Mouse (Mus musculus) cerebellum, adult 18-20 months (tissue): ENCODE results near the gene Upp2.

Source experiments
- DNase-seq, 2 experiments: peaks; one replicate each; pipeline ENCODE4 v3.0.0; 2021

Gene Upp2

DNA sequence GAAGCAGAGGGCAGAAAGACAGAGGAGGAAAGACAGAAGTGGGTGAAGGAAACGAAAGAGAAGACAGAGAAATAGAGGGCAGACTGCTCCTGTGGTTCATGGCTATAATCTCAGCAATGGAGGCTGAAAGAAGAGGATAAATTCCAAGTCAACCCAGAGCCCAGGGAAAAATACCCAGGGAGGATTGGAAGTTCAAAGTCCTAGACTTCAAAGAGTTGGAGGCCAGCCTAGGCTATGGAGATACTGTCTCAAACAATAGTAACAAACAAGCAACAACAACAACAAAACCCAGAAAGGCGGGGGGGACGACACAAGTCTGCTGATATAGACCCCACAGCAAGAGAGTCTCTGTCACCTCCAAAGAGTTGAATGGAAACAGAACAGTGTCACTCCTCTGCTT, 14.8 kb upstream of the Upp2 start:
- no peak for DNase-seq

DNA sequence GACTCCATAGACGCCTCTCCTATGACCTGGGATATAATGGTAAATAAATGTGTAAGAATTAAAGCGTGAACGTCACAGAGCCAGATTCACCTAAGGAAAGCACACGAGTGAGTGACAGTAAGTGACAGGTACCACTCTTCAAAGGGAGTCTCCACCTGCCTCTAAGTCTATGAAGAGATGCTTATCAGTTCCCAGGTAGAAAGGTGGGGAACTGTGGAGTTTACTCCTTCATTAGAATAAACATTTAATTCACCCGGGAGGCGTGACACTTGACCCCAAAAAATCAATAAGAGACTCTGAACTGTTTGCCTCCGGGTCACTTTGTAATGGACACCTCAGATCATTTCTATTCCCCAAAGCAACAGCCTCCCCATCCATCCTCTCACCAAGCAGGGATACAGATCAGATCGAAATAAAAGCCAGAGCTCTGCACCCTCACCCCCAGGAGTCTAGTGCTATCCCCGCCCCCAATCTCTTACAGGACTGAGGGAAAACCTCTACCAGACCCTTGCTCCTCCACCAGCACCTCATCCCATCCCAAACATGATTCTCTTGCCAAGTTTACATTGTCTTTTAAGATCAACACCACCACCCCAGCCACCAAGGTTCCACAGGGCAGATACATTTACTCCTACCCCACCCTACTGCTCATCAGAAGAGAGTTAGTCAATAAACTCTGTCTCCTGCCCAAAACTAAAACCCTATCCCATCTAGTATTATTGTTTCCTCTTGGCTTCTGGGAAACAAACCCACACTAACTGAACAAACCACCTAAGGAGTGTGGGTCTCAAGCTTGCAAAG, 9.9 kb upstream of the Upp2 start:
- no peak for DNase-seq

DNA sequence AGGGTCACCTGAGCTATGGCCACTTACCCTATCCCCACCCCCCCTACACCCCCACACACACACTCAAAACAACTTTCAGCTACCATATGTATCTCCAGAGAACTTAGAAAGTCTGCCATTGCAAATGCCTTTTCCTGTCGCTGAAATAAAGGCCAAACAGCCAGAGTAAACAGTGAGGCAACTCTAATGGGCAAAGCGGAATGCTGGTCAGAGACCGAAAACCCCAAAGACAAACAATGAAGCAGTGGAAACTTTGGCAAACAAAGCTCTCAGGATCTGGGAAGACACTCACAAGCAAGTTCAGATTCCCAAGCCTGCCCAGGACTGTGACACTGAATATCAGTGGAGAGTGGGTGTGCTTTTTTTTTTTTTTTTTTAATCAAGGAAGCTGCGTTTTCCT, 5.0 kb upstream of the Upp2 start:
- no peak for DNase-seq

- peak; percentile 64 to 68 for DNase-seq
Observed at GRCm38 (mm10) chr2:58565267-58565666, 1.8 kb upstream of the Upp2 start.

DNA sequence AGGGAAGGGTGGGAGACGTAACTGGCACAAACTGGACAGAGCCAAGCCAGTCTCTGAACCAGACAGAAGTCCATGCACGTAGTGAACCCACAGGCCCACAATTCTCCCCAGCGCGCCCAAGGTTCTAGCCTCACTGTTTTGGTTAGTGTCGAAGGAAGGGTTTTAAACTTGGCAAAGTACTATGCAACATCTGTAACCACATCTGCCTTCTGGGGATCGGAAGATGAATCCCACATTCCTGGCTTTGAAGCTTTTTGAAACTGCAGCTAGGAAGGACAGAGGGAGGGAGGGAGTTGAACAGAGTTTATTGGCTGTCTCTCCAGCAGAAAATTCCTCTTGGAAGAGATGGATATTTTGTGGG, 1.1 kb upstream of the Upp2 start:
- peak; percentile 32 to 35 for DNase-seq

GRCm38 (mm10) chr2:58566410-58567065, 560 bp upstream of the Upp2 start:
- DNase-seq, result peak; percentile 70 to 80

DNA sequence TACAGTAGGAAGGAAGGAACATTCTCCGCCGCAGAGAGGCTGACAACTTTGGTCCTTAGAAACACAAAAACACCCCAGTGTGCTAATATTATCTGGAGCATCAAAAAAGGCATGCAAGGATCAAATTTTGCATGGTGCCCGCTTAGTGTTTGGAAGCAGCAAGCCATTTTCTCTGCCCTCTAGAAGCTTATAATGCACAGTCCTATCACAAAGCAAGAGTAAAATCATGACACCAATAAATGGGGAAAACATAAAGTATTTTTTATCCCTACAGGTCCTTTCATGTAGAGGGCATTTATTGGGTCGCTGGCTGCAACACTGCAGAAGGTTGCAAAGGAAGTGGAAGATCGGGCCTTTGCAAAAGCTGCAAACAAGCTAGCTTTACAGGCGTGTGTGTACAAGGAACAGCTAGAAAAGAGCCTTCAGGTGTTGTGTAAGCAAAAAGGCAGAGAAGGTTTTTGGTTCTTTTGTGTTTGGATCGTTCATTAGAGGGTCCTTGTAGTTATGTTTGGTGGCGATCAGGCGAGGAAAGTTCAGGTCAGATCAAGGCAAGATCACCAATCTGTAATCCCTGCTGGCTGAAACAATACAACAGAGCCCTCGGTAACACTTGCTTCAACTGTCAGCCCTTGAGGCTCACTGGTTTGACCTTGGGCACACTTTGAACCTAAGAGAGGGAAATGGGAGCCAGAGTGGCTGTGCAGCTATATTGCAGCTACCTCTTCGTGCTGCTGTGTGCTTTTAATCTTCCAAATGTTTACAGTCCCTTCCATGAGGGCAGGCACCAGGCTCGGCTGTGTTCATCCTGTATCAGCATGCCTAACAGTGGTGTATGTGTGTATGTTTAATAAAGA, 995 bp downstream of the Upp2 start:
- peak; percentile 26 to 47 for DNase-seq

DNA sequence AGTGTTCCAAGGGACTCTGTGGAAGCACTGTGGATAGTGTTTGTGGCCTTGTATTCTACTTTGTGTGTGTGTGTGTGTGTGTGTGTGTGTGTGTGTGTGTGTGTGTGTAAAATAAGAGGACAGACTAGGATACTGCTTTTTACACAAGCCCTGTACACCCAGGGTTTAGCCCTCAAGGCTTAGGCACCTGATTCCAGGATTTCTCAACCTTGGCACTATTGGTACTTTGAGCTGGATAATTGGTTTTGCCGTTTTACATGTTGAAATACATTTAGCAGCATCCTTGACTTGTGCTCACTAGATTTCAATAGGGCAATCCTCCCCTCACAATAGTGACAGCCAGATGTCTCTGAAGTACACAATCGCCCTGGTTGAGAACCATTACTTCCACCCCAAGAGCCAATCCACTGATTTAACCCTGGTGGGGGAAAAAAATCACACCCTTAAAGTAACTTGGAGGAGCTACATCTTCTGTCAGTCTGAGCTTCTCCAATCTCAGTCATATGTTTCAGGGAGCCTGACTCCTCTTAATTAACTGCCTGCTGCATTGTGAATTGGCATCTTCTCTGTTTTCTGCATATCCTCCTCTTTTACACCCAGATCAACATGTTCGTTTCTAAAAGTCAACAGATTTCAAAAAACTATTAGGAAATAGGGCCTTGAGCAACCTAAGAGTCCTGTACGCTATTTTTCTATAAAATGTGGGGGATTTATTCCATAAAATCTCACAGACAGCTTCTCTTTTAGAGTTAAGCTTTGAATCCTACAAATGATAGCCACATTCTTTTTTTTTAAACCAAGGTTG, 1.9 kb downstream of the Upp2 start:
- DNase-seq, result no peak

DNA sequence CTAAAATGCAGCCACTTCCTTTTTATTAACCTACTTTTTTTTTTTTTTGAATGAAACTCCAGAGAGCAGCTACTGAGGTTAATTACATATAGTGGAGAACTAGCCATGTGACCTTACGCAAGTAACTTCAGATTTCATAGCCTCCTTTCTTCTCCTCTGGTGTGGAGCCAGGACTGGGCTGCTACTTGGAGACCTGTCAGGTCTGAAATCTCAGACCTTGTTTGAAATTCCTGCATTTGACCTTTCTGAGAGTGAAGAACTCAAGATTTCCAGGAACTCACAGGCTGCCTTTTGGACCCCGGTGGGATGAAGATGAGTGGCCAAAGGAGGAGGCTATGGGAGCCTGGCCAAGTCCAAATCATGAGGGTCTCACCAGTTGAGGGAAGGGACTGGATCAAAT, 7.1 kb downstream of the Upp2 start:
- DNase-seq, result no peak

- no peak for DNase-seq
Observed at GRCm38 (mm10) chr2:58586311-58586710, 19.2 kb downstream of the Upp2 start.

DNA sequence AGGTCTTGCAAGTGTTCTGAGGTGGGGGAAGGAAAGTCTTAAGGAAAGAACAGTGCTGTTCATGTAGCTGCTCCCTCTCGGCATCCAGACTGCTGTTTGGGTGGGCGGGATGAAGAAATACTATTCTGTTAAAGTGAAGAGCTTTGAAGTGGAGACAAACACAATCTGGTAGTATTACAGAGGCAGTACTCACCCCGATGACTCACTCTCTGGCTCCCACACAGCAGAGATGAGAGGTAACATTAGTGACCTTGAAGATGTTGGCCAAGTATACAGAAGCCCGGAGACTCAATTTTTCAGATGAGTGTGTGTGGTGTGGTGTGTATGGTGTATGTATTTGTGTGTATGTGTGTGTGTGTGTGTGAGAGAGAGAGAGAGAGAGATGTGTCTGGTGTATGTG, 22.5 kb downstream of the Upp2 start:
- no peak for DNase-seq

DNA sequence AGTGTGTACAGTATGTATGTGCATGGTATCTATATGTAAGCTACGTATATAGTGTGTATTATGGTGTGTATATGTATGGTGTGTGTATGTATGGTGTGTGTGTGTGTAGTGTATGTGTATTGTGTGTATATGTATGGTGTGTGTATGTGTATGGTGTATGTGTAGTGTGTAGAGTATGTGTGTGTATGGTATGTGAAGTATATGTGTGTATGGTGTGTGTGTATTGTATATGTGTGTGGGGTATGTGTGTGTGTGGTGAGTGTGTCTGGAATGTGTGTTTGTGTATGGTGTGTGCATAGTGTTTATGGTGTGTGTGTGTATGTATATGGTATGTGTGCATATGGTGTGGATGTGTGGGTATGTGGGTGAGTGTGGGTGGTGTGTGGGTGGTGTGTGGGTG, 23.0 kb downstream of the Upp2 start:
- no peak for DNase-seq

- DNase-seq, result no peak
Observed at GRCm38 (mm10) chr2:58595350-58595749, 28.3 kb downstream of the Upp2 start.

DNA sequence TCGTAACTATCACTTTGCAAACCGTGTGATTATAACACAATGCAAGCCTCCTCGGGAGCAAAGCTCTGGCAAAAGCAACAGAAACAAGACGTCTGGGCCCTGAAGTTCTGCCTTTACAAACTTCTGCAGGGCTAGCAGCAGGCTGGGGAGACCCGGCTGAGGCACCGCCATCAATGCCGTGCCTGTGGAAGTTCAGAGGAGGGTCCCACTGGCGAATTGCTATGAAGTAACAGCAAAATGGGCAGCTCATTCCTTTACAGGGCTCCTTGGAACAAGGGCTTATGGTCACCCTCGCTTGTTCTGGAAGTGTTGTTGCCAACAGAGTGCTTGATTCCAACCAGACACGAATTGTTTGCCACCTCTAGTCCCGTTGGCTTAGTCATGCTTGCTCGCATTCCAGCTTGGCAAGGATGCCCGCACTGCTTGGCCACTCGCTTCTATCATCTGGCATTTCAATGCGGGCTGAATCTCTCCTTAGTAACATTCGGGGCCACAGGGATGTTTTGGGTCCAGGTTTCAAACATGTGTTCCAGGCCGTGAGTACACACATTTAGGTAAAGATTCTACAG, 29.8 kb downstream of the Upp2 start:
- peak; percentile 80 to 89 for DNase-seq

GRCm38 (mm10) chr2:58597556-58597955, 30.5 kb downstream of the Upp2 start:
- DNase-seq, result peak; percentile 27 to 32

GRCm38 (mm10) chr2:58599639-58600038, 32.5 kb downstream of the Upp2 start:
- no peak for DNase-seq

DNA sequence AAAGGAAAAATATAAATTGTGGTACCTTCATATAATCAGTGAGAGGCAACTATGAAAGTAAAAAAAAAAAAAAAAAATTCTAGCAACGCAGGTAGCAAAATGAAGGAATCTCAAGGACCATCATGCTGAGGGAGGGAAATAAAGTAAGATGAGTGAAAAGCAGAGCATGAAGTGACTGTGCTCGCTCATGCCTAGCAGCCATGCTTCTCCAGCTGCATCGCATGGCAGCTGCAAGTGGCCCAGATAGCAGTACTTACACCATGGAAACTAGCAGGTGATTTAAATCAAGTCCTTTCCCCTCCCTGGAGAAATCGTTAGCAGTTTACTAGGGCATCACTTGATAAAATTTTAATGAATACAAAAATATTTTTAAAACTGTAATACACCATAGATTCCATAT, 34.3 kb downstream of the Upp2 start:
- DNase-seq, result no peak

DNA sequence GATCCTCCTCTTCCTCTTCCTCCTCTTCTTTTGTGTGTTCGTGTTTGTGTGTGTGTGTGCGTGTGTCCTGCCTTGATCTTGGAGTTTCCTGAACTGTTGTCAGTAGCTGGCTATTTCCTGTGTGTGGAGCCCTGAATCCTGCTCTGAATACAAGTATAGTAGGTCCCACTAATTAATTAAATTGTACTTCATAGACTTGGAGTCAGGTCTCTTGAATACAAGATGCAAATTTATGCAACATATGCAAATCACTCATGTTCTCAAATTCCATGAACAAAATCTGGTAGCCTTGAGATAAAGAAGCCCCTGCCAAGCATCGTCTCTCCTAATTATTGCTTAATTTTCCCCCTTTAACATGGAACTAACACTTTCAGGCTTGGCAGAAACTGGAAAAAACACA, 36.3 kb downstream of the Upp2 start:
- DNase-seq, result no peak

DNA sequence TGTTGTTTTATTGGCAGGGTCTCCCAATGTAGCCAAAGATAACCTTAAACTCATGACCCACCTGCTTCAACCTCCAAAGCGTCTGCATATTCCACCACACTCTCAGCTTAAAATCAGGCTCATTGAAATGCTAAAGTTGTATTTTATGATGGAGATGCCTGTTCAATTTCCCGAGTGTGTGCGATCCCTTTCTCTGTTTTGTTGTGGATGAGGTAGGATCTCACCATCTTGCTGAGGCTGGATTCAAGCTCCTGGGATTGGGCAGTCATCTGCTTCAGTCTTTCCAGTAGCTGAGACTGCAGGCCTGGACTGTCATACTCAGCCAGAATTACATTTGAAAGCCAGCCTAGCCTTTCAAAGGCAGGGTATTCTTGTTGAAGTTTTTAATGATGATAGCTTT, 37.7 kb downstream of the Upp2 start:
- no peak for DNase-seq

GRCm38 (mm10) chr2:58613720-58614119, 46.6 kb downstream of the Upp2 start:
- DNase-seq, result peak; percentile 19 to 28

DNA sequence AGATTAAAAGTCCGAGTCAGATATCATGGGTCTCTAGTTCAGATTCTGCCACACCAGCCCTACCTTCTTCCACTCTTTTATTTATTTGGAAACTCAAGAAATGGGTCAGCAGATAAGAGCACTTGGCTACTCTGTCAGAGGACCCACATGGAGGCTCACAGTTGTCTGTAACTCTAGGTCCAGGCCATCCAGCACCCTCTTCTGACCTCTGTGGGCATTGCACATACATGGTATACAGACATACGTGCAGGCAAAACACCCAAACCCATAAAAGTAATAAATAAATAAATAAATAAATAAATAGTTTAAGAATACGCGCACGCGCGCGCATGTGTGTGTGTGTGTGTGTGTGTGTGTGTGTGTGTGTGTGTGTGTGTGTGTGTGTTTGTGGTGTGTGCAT, 47.8 kb downstream of the Upp2 start:
- DNase-seq, result peak in 1 of 2 experiments; percentile 11

- DNase-seq, result peak in 1 of 2 experiments; percentile 10
Observed at GRCm38 (mm10) chr2:58615766-58616165, 48.7 kb downstream of the Upp2 start.
